Mouse (Mus musculus) frontal cortex, adult (tissue): ENCODE measurements around the gene Phb2.

Experiments used
- ATAC-seq: cut with Nextera tagmentation; 2 replicates; pipeline ENCODE4 v1.9.2; 2017; ENCODE audit warnings: mild to moderate bottlenecking, moderate library complexity, mixed read lengths; ENCODE audit not compliant: low TSS enrichment

Phb2 gene

GRCm38 (mm10) chr6:124746296-124746605, 34.1 kb downstream of the Phb2 start:
- 0 out of 2 replicates have a peak, but pooled peaks have one; percentile 0 for ATAC-seq

GRCm38 (mm10) chr6:124746654-124747632, 34.8 kb downstream of the Phb2 start:
- ATAC-seq, result no peak

- no peak for ATAC-seq
These were observed 38.3 kb downstream of the Phb2 start for GRCm38 (mm10) chr6:124750405-124750804.

- no peak for ATAC-seq
These were observed 41.7 kb downstream of the Phb2 start for GRCm38 (mm10) chr6:124753861-124754260.

- no peak for ATAC-seq
These were observed 43.2 kb downstream of the Phb2 start for GRCm38 (mm10) chr6:124755306-124755705.

- peak; percentile 10; the same call in 1 of the 2 replicates for ATAC-seq
These were observed 43.9 kb downstream of the Phb2 start, which contains the start of the genes Gm45234 and Atn1 for GRCm38 (mm10) chr6:124755831-124756595. Gene Gm45234, minus strand, starts transcription at chr6:124756021. Gene Atn1, minus strand, starts transcription at chr6:124756524.

- peak; percentile 32 for ATAC-seq
These were observed 44.7 kb downstream of the Phb2 start for GRCm38 (mm10) chr6:124756652-124757350.

- no peak for ATAC-seq
These were observed 45.3 kb downstream of the Phb2 start for GRCm38 (mm10) chr6:124757351-124757880.

- peak; percentile 42 for ATAC-seq
These were observed 46.0 kb downstream of the Phb2 start for GRCm38 (mm10) chr6:124757909-124758848.

- ATAC-seq, result no peak
These were observed 46.7 kb downstream of the Phb2 start for GRCm38 (mm10) chr6:124758849-124759232.

GRCm38 (mm10) chr6:124759259-124759658, 47.1 kb downstream of the Phb2 start:
- peak; percentile 53 for ATAC-seq

- ATAC-seq, result no peak
These were observed 53.8 kb downstream of the Phb2 start for GRCm38 (mm10) chr6:124765951-124766350.
